Comparison of ENCODE assay signal across 8 mouse cellular contexts in genomic region chr5:138186950-138187638, GRCm38 (mm10). TPM values are rescaled to one million over a fixed set of nuclear protein-coding genes. Genes with fewer than 3 reads are reported as not detected.
DNase-seq lines count a peak whose midpoint lies in the region; ATAC-seq and TF ChIP-seq lines count a peak whose summit lies in the region.

Taf6 (minus strand) TSS chr5:138187451.
Cnpy4 (plus strand) TSS chr5:138187485.

- peak within 1 kb of the TSS; percentile 78 for H3K4me3 ChIP-seq in bone marrow macrophage, adult 2 months (ENCODE audit: insufficient read depth, low read length)
- peak within 1 kb of the TSS; percentile 80 for H3K4me3 ChIP-seq in embryonic facial prominence, embryonic 15.5 days (replicated peaks)
- peak within 1 kb of the TSS; percentile 52 for H3K4me3 ChIP-seq in limb, embryonic 14.5 days (replicated peaks; ENCODE audit: low read length)
- peak within 1 kb of the TSS; percentile 80 for H3K4me3 ChIP-seq in midbrain, embryonic 16.5 days (ENCODE audit: low read depth, low read length)
- peak within 1 kb of the TSS; percentile 98 for H3K4me3 ChIP-seq in spleen, adult 2 months (ENCODE audit: extremely low read depth, insufficient read depth, insufficient read length)

- H3K27me3 ChIP-seq in embryonic facial prominence, embryonic 15.5 days, result no peaks in the 10 kb centered on the region
- no peaks in the 10 kb centered on the region for H3K27me3 ChIP-seq in limb, embryonic 14.5 days (ENCODE audit: control insufficient read depth, insufficient read depth, low read length)
- no peaks in the 10 kb centered on the region for H3K27me3 ChIP-seq in midbrain, embryonic 16.5 days (ENCODE audit: control insufficient read depth, insufficient read depth, low read depth, low read length)
- no peaks in the 10 kb centered on the region for H3K27me3 ChIP-seq in spleen, adult 2 months (ENCODE audit: control insufficient read depth, insufficient read depth, low read length)

- H3K9ac ChIP-seq in embryonic facial prominence, embryonic 15.5 days, result peak within 1 kb of the TSS; percentile 81
- H3K9ac ChIP-seq in limb, embryonic 14.5 days (ENCODE audit: low read depth, low read length, severe bottlenecking), result peak within 1 kb of the TSS; percentile 85
- H3K9ac ChIP-seq in midbrain, embryonic 16.5 days (ENCODE audit: low read depth, low read length), result peak within 1 kb of the TSS; percentile 86

- DNase-seq in A20 (ENCODE audit: low read depth, low spot score), result peak; percentile 95
- DNase-seq in heart, adult 9 months (ENCODE audit: low spot score in 2 of 2), result peak; percentile 85 to 88
- peak; percentile 91 for DNase-seq in kidney, adult 9 months
- peak; percentile 92 for DNase-seq in limb, embryonic 14.5 days (ENCODE audit: low spot score)
- peak; percentile 77 to 88 for DNase-seq in spleen, adult 2 months (ENCODE audit: low read depth in 1 of 2, low spot score in 2 of 2)

- no peaks in the 10 kb centered on the region for H3K9me3 ChIP-seq in embryonic facial prominence, embryonic 15.5 days (replicated peaks)
- no peaks in the 10 kb centered on the region for H3K9me3 ChIP-seq in limb, embryonic 14.5 days (ENCODE audit: control insufficient read depth, low read length)
- no peaks in the 10 kb centered on the region for H3K9me3 ChIP-seq in midbrain, embryonic 16.5 days (replicated peaks; ENCODE audit: control insufficient read depth, low read length, poor library complexity, severe bottlenecking)

- under 1% methylated on average over 31 of the region's 31 CpGs for WGBS in embryonic facial prominence, embryonic 15.5 days
- whole genome bisulfite sequencing in limb, embryonic 14.5 days, result under 1% methylated on average over 30 of the region's 31 CpGs
- whole genome bisulfite sequencing in midbrain, embryonic 16.5 days, result under 1% methylated on average over 31 of the region's 31 CpGs
- WGBS in spleen, adult 2 months, result under 1% methylated on average over 31 of the region's 31 CpGs

- H3K36me3 ChIP-seq in embryonic facial prominence, embryonic 15.5 days, result peaks cover 44% of the 10 kb centered on the region
- H3K36me3 ChIP-seq in limb, embryonic 14.5 days (ENCODE audit: control insufficient read depth, insufficient read depth, low read length), result peaks cover 42% of the 10 kb centered on the region
- H3K36me3 ChIP-seq in midbrain, embryonic 16.5 days (ENCODE audit: control insufficient read depth, insufficient read depth, low read length), result peaks cover 9% of the 10 kb centered on the region
- H3K36me3 ChIP-seq in spleen, adult 2 months (ENCODE audit: control insufficient read depth, insufficient read depth, low read length), result peaks cover 11% of the 10 kb centered on the region

- peak within 1 kb of the TSS; percentile 64 for H3K4me2 ChIP-seq in embryonic facial prominence, embryonic 15.5 days (replicated peaks)
- H3K4me2 ChIP-seq in limb, embryonic 14.5 days (replicated peaks; ENCODE audit: low read depth, low read length, severe bottlenecking), result peak within 1 kb of the TSS; percentile 84
- peak within 1 kb of the TSS; percentile 68 for H3K4me2 ChIP-seq in midbrain, embryonic 16.5 days (ENCODE audit: low read length)

- no peak for TF ChIP-seq CTCF in bone marrow macrophage, adult 2 months (IDR thresholded peaks at IDR 0.05; ENCODE audit: low read depth, low read length)
- no peak for TF ChIP-seq CTCF in spleen, adult 2 months (IDR thresholded peaks at IDR 0.05; ENCODE audit: extremely low read depth, insufficient read depth, insufficient read length, insufficient replicate concordance)

- TF ChIP-seq POLR2A in bone marrow macrophage, adult 2 months (IDR thresholded peaks at IDR 0.05; ENCODE audit: borderline replicate concordance, low read depth, low read length), result peak; percentile 99
- peak; percentile 99 for TF ChIP-seq POLR2A in limb, embryonic 14.5 days (IDR thresholded peaks at IDR 0.05; ENCODE audit: borderline replicate concordance, extremely low read depth, insufficient read depth, insufficient read length)
- peak; percentile 90 for TF ChIP-seq POLR2A in spleen, adult 2 months (IDR thresholded peaks at IDR 0.05; ENCODE audit: low read depth, low read length)

- ATAC-seq in embryonic facial prominence, embryonic 15.5 days (ENCODE audit: insufficient number of reproducible peaks, low FRiP score, low TSS enrichment, low read depth), result peak; percentile 83
- ATAC-seq in limb, embryonic 14.5 days (ENCODE audit: low FRiP score, low read depth), result peak; percentile 88
- ATAC-seq in midbrain, embryonic 16.5 days, result peak; percentile 82

- H3K27ac ChIP-seq in bone marrow macrophage, adult 2 months (ENCODE audit: insufficient read depth, low read depth, low read length), result peak within 1 kb of the TSS; percentile 50
- peak within 1 kb of the TSS; percentile 81 for H3K27ac ChIP-seq in embryonic facial prominence, embryonic 15.5 days (replicated peaks)
- peak within 1 kb of the TSS; percentile 67 for H3K27ac ChIP-seq in limb, embryonic 14.5 days (replicated peaks; ENCODE audit: low read depth, low read length)
- peak within 1 kb of the TSS; percentile 82 for H3K27ac ChIP-seq in midbrain, embryonic 16.5 days (ENCODE audit: low read length)
- H3K27ac ChIP-seq in spleen, adult 2 months (ENCODE audit: insufficient read depth, low read length), result peak within 1 kb of the TSS; percentile 79

- peaks cover 6% of the 10 kb centered on the region; the same call in 1 of the 2 replicates for H3K4me1 ChIP-seq in bone marrow macrophage, adult 2 months (ENCODE audit: control insufficient read depth, insufficient read depth, low read length)
- peaks cover 16% of the 10 kb centered on the region for H3K4me1 ChIP-seq in embryonic facial prominence, embryonic 15.5 days
- H3K4me1 ChIP-seq in limb, embryonic 14.5 days (ENCODE audit: control insufficient read depth, insufficient read depth, low read length), result peaks cover 13% of the 10 kb centered on the region
- H3K4me1 ChIP-seq in midbrain, embryonic 16.5 days (ENCODE audit: control insufficient read depth, insufficient read depth, low read length), result peaks cover 18% of the 10 kb centered on the region
- no peaks in the 10 kb centered on the region for H3K4me1 ChIP-seq in spleen, adult 2 months (ENCODE audit: control insufficient read depth, insufficient read depth, insufficient read length)

RNA-seq across cellular contexts. Expression of gene Taf6, which starts in this region (rescaled TPM):
- polyA plus RNA-seq in bone marrow macrophage, adult 2 months (2012; ENCODE audit: insufficient read depth, insufficient read length, missing spikeins), result 26.5 and 33.3 TPM in 2 replicates
- polyA plus RNA-seq in embryonic facial prominence, embryonic 15.5 days (2015; fragmentation: Nextera tagmentation; extraction: Ambion mirVana), result 77.2 and 87.7 TPM in 2 replicates
- polyA plus RNA-seq in limb, embryonic 14.5 days (2012; rRNA removed), result 90.0 and 109 TPM in 2 replicates
- 75.6 and 86.0 TPM in 2 replicates for polyA plus RNA-seq in limb, embryonic 14.5 days (2014; fragmentation: Nextera tagmentation; extraction: Ambion mirVana)
- 74.4 and 75.8 TPM in 2 replicates for polyA plus RNA-seq in midbrain, embryonic 16.5 days (2015; fragmentation: Nextera tagmentation; extraction: Ambion mirVana)
- polyA plus RNA-seq in spleen, adult 2 months (2012; rRNA removed), result 38.6 and 50.6 TPM in 2 replicates

RNA-seq across cellular contexts. Expression of gene Cnpy4, which starts in this region (rescaled TPM):
- polyA plus RNA-seq in bone marrow macrophage, adult 2 months (2012; ENCODE audit: insufficient read depth, insufficient read length, missing spikeins), result 28.2 and 37.3 TPM in 2 replicates
- polyA plus RNA-seq in embryonic facial prominence, embryonic 15.5 days (2015; fragmentation: Nextera tagmentation; extraction: Ambion mirVana), result 61.1 and 65.6 TPM in 2 replicates
- polyA plus RNA-seq in limb, embryonic 14.5 days (2012; rRNA removed), result 35.8 and 50.6 TPM in 2 replicates
- 60.7 and 65.7 TPM in 2 replicates for polyA plus RNA-seq in limb, embryonic 14.5 days (2014; fragmentation: Nextera tagmentation; extraction: Ambion mirVana)
- 29.0 and 33.7 TPM in 2 replicates for polyA plus RNA-seq in midbrain, embryonic 16.5 days (2015; fragmentation: Nextera tagmentation; extraction: Ambion mirVana)
- polyA plus RNA-seq in spleen, adult 2 months (2012; rRNA removed), result 2.9 and 4.3 TPM in 2 replicates

Comparison
In these comparisons a context has a peak if more than half of its experiments do, and no peak if none do; other contexts are left out.
1. Peak in every context shown above with its lines: DNase-seq, ATAC-seq, H3K4me3 ChIP-seq and H3K27ac ChIP-seq.